Mouse (Mus musculus) retina, adult 2 months (tissue): Measurements from ENCODE around the gene Wbp2.
"Not testable (repeated sequence)": the region's sequence is repeated elsewhere in the genome, so short reads cannot be mapped to it uniquely, and the experiment has no call there.

Experiments
- DNase-seq: peaks from one replicate; pipeline ENCODE4 v3.0.0-alpha.2; 2012; ENCODE audit warnings: low read depth, low spot score

Wbp2 gene

GRCm38 (mm10) chr11:116086258-116087193 is at the start of gene Wbp2:
Wbp2 (minus strand) TSS chr11:116086995.
- DNase-seq, result peak; percentile 96

- no peak for DNase-seq
Observed at GRCm38 (mm10) chr11:116134171-116134570, 47.4 kb upstream of the Wbp2 start.

GRCm38 (mm10) chr11:116133497-116133896 is 46.7 kb upstream of the Wbp2 start:
- DNase-seq, result no peak

- DNase-seq, result no peak
Observed at GRCm38 (mm10) chr11:116132366-116133333, 45.9 kb upstream of the Wbp2 start.

- DNase-seq, result no peak
Observed at GRCm38 (mm10) chr11:116131349-116132170, 44.8 kb upstream of the Wbp2 start.

GRCm38 (mm10) chr11:116130488-116131205 is 43.9 kb upstream of the Wbp2 start, which contains the start of gene Trim65:
Trim65 (minus strand) TSS chr11:116131128.
- peak; percentile 69 for DNase-seq

- DNase-seq, result no peak
Observed at GRCm38 (mm10) chr11:116129993-116130487, 43.2 kb upstream of the Wbp2 start.

GRCm38 (mm10) chr11:116129091-116129790 is 42.4 kb upstream of the Wbp2 start:
- no peak for DNase-seq

- DNase-seq, result no peak
Observed at GRCm38 (mm10) chr11:116127986-116128385, 41.2 kb upstream of the Wbp2 start.

GRCm38 (mm10) chr11:116127156-116127980 is 40.6 kb upstream of the Wbp2 start, which contains the start of gene Trim47:
Trim47 (minus strand) TSS chr11:116127210.
- no peak for DNase-seq

- DNase-seq, result no peak
Observed at GRCm38 (mm10) chr11:116126261-116126660, 39.5 kb upstream of the Wbp2 start.

GRCm38 (mm10) chr11:116121731-116122245 is 35.0 kb upstream of the Wbp2 start:
- not testable (repeated sequence) for DNase-seq

GRCm38 (mm10) chr11:116117819-116118218 is 31.0 kb upstream of the Wbp2 start:
- no peak for DNase-seq

- DNase-seq, result no peak
Observed at GRCm38 (mm10) chr11:116117241-116117640, 30.4 kb upstream of the Wbp2 start.

GRCm38 (mm10) chr11:116111611-116112203 is 24.9 kb upstream of the Wbp2 start:
- no peak for DNase-seq

GRCm38 (mm10) chr11:116111067-116111466 is 24.3 kb upstream of the Wbp2 start:
- no peak for DNase-seq

GRCm38 (mm10) chr11:116110540-116110939 is 23.7 kb upstream of the Wbp2 start:
- DNase-seq, result no peak

GRCm38 (mm10) chr11:116110131-116110530 is 23.3 kb upstream of the Wbp2 start:
- no peak for DNase-seq
